Mouse (Mus musculus) embryonic fibroblast, embryonic 13.5 days (primary cell): ENCODE results near the gene Tbx15.

Source experiments
- CTCF ChIP-seq: IDR thresholded peaks from 2 replicates; pipeline ENCODE4 v1.5.1; 2011; ENCODE audit warnings: mild to moderate bottlenecking, control low read depth, low read length, moderate library complexity, borderline replicate concordance; ENCODE audit not compliant: insufficient read depth
- POLR2A ChIP-seq: IDR thresholded peaks from 2 replicates; pipeline ENCODE4 v1.6.1; 2011; ENCODE audit warnings: low read depth, mild to moderate bottlenecking, control low read depth, low read length, moderate library complexity

DNA sequence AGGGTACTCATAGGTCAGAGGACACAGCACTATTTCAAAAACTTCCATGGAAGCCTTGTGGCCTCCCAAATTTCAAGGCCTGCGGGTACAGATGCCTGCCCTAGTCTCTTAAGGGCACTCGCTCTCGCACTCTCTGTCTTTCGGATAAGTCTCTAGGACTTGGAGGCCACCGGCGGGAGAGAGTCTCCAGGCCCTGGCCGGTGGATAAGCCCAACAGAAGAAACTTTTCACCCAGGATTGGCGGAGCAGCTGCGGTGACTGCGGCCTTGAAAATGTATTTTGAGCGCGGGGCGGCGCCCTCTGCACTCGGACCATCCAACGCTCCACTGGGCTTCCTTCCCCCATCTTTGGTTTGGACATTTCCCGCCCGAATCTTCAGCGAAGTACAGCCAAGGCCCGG lies 16.6 kb downstream of the Tbx15 start:
- TF ChIP-seq CTCF (no peak), POLR2A (no peak)
